Mouse (Mus musculus): ENCODE measurements around the gene Ecpas. TPM values are rescaled to one million over a fixed set of nuclear protein-coding genes. Genes with fewer than 3 reads are reported as not detected.

Ecpas gene
- polyA plus RNA-seq, 1 experiment from 2014 or later = 26.8 TPM

- Histone ChIP-seq H3K4me3 (replicated peaks) (no peak overlapping the region), H3K27me3 (no peaks in the 10 kb centered on the region), H3K9me3 (replicated peaks) (no peaks in the 10 kb centered on the region), H3K4me1 (no peaks in the 10 kb centered on the region), H3K9ac (no peak overlapping the region), H3K27ac (replicated peaks) (no peak overlapping the region), H3K36me3 (no peaks in the 10 kb centered on the region), H3K4me2 (replicated peaks) (no peak overlapping the region)
- no peak for ATAC-seq (ENCODE audit: insufficient number of reproducible peaks, low FRiP score, low TSS enrichment, low read depth)
- WGBS = 81% methylated on average over 4 of the region's 4 CpGs
Measured at GRCm38 (mm10) chr4:58934308-58934707, 21.8 kb upstream of the Ecpas start.

DNA sequence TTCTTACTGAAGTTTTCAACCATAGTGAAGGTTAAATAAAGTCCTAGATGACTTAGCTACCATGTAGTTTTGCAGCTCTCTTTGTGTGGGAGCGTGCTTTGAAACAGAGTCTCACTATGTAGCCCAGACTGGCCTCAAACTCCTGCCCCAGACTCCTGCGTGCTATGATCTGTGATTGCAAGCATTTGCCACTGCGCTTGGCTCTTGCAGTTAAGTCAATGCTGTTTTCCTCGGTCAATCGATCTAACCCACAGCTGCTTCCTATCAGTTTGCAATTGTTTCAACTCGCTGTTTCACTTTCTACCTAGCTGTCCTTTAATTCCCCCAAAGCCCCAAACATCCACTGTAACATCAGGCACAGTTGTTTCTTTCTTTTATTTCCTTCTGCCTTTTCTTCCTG is 20.0 kb upstream of the Ecpas start:
- WGBS = 52% methylated on average over 6 of the region's 6 CpGs
- Histone ChIP-seq H3K4me3 (replicated peaks) (no peak overlapping the region), H3K27ac (replicated peaks) (no peak overlapping the region), H3K4me2 (replicated peaks) (no peak overlapping the region), H3K27me3 (no peaks in the 10 kb centered on the region), H3K9ac (no peak overlapping the region), H3K36me3 (no peaks in the 10 kb centered on the region), H3K9me3 (replicated peaks) (no peaks in the 10 kb centered on the region), H3K4me1 (no peaks in the 10 kb centered on the region)
- ATAC-seq (ENCODE audit: insufficient number of reproducible peaks, low FRiP score, low TSS enrichment, low read depth) = no peak

DNA sequence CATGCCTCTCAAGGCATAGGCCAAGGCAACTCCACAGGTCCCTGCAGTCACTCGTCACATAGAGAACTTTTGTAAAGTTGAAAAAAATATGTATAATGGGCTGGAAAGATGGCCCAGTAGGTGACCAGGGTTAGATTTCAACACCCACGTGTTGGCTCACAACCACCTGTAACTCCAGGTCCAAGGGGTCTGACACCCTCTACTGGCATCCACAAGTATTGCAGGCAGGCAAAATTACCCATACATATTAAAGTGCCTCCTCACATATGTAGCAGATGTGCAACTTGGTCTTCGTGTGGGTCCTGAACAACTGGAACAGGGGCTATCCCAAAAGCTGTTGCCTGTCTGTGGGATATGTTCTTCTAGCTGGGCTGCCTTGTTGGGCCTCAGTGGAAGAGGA is 15.1 kb upstream of the Ecpas start:
- Histone ChIP-seq H3K4me1 (no peaks in the 10 kb centered on the region), H3K27me3 (no peaks in the 10 kb centered on the region), H3K4me2 (replicated peaks) (no peak overlapping the region), H3K9me3 (replicated peaks) (no peaks in the 10 kb centered on the region), H3K36me3 (no peaks in the 10 kb centered on the region), H3K4me3 (replicated peaks) (no peak overlapping the region), H3K27ac (replicated peaks) (no peak overlapping the region), H3K9ac (no peak overlapping the region)
- WGBS = 60% methylated on average over 3 of the region's 3 CpGs
- ATAC-seq (ENCODE audit: insufficient number of reproducible peaks, low FRiP score, low TSS enrichment, low read depth) = no peak

DNA sequence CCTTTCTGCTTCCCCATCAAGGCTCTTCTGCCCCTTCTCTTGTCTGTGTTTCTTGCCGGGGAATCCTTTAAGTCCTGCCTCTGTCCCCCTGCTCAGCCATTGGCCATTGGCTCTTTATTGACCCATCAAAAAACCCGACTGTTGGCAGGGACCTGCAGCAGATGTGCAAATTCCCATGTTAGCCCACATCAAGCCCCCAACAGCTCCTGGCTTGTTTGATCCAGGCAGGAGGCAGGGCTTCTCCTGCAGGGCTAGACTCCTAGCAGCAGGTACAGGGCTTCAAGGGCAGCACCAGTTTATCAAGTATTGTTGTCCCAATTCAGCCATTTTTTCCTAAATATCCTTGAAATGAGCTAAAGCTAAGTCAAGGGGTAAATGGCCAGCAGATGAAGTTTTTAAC is 13.6 kb upstream of the Ecpas start:
- Histone ChIP-seq H3K9ac (no peak overlapping the region), H3K27me3 (no peaks in the 10 kb centered on the region), H3K4me2 (replicated peaks) (no peak overlapping the region), H3K36me3 (no peaks in the 10 kb centered on the region), H3K27ac (replicated peaks) (no peak overlapping the region), H3K9me3 (replicated peaks) (no peaks in the 10 kb centered on the region), H3K4me3 (replicated peaks) (no peak overlapping the region), H3K4me1 (no peaks in the 10 kb centered on the region)
- WGBS = 39% methylated on average over 2 of the region's 2 CpGs
- ATAC-seq (ENCODE audit: insufficient number of reproducible peaks, low FRiP score, low TSS enrichment, low read depth) = no peak

- Histone ChIP-seq H3K4me3 (replicated peaks) (no peak overlapping the region), H3K9me3 (replicated peaks) (no peaks in the 10 kb centered on the region), H3K4me2 (replicated peaks) (no peak overlapping the region), H3K27ac (replicated peaks) (no peak overlapping the region), H3K9ac (no peak overlapping the region), H3K4me1 (no peaks in the 10 kb centered on the region), H3K27me3 (no peaks in the 10 kb centered on the region), H3K36me3 (no peaks in the 10 kb centered on the region)
- 39% methylated on average over 5 of the region's 5 CpGs for WGBS
- no peak for ATAC-seq (ENCODE audit: insufficient number of reproducible peaks, low FRiP score, low TSS enrichment, low read depth)
Measured at GRCm38 (mm10) chr4:58925664-58926063, 13.1 kb upstream of the Ecpas start.

GRCm38 (mm10) chr4:58923933-58924332 is 11.4 kb upstream of the Ecpas start:
- H3K4me3 ChIP-seq (replicated peaks) = no peak overlapping the region
- H3K27me3 ChIP-seq = no peaks in the 10 kb centered on the region
- H3K36me3 ChIP-seq = no peaks in the 10 kb centered on the region
- H3K4me2 ChIP-seq (replicated peaks) = no peak overlapping the region
- no peaks in the 10 kb centered on the region for H3K4me1 ChIP-seq
- no peak overlapping the region for H3K9ac ChIP-seq
- no peak for ATAC-seq (ENCODE audit: insufficient number of reproducible peaks, low FRiP score, low TSS enrichment, low read depth)
- WGBS = 76% methylated on average over 2 of the region's 2 CpGs
- no peak overlapping the region for H3K27ac ChIP-seq (replicated peaks)
- no peaks in the 10 kb centered on the region for H3K9me3 ChIP-seq (replicated peaks)

- no peak overlapping the region for H3K4me3 ChIP-seq (replicated peaks)
- no peak overlapping the region for H3K9ac ChIP-seq
- no peaks in the 10 kb centered on the region for H3K27me3 ChIP-seq
- WGBS = 67% methylated on average over 8 of the region's 8 CpGs
- no peaks in the 10 kb centered on the region for H3K9me3 ChIP-seq (replicated peaks)
- ATAC-seq (ENCODE audit: insufficient number of reproducible peaks, low FRiP score, low TSS enrichment, low read depth) = no peak
- H3K27ac ChIP-seq (replicated peaks) = no peak overlapping the region
- H3K4me2 ChIP-seq (replicated peaks) = no peak overlapping the region
- H3K36me3 ChIP-seq = no peaks in the 10 kb centered on the region
- H3K4me1 ChIP-seq = peaks cover 11% of the 10 kb centered on the region
Measured at GRCm38 (mm10) chr4:58915081-58915826, 2.7 kb upstream of the Ecpas start.

DNA sequence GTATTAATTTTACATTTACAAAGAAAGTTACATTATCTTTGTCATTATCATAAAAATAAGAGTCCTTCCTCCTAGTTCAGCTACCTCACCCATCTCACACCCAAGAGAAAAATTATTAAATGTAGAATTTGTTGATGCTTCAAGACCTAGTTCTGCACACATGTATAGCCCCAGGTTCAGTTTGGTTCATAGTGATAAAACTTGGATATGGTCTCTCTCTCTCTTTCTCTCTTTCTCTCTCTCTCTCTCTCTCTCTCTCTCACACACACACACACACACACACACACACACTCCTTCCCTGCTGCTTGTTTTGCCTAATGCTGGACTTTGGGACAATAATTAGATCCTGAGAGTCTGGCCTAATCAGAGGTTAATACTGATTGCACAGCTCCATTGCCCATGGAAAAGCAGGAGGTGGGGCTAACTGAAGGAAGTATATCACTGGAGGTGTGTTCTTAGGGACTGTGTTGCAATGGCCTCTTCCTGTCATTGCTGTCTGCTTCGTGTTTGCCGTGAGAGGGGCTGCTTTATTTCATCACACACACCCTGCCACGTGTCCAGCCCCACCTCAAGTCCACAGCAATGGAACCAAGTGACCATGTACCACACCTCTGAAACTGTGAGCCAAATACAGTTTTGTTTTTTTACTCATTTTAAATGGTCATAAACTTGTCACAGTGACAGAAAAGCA is 932 bp upstream of the Ecpas start:
- H3K36me3 ChIP-seq = no peaks in the 10 kb centered on the region
- H3K9ac ChIP-seq = no peak overlapping the region
- 36% methylated on average over 3 of the region's 3 CpGs for WGBS
- H3K4me1 ChIP-seq = peaks cover 14% of the 10 kb centered on the region
- H3K27me3 ChIP-seq = no peaks in the 10 kb centered on the region
- no peak overlapping the region for H3K27ac ChIP-seq (replicated peaks)
- H3K9me3 ChIP-seq (replicated peaks) = no peaks in the 10 kb centered on the region
- peak overlapping the region; percentile 85 for H3K4me3 ChIP-seq (replicated peaks)
- ATAC-seq (ENCODE audit: insufficient number of reproducible peaks, low FRiP score, low TSS enrichment, low read depth) = no peak
- peak overlapping the region; percentile 64 for H3K4me2 ChIP-seq (replicated peaks)

GRCm38 (mm10) chr4:58911831-58912628 is 519 bp downstream of the Ecpas start:
- peak; percentile 75 for ATAC-seq (ENCODE audit: insufficient number of reproducible peaks, low FRiP score, low TSS enrichment, low read depth)
- peaks cover 14% of the 10 kb centered on the region for H3K4me1 ChIP-seq
- H3K27me3 ChIP-seq = no peaks in the 10 kb centered on the region
- H3K27ac ChIP-seq (replicated peaks) = peak overlapping the region; percentile 96
- H3K9me3 ChIP-seq (replicated peaks) = no peaks in the 10 kb centered on the region
- WGBS = under 1% methylated on average over 89 of the region's 126 CpGs
- no peaks in the 10 kb centered on the region for H3K36me3 ChIP-seq
- H3K4me3 ChIP-seq (replicated peaks) = peak overlapping the region; percentile 85
- H3K9ac ChIP-seq = peak overlapping the region; percentile 98
- H3K4me2 ChIP-seq (replicated peaks) = peak overlapping the region; percentile 64

- H3K4me2 ChIP-seq (replicated peaks) = peak overlapping the region; percentile 64
- H3K36me3 ChIP-seq = no peaks in the 10 kb centered on the region
- no peaks in the 10 kb centered on the region for H3K9me3 ChIP-seq (replicated peaks)
- peaks cover 14% of the 10 kb centered on the region for H3K4me1 ChIP-seq
- peak overlapping the region; percentile 85 for H3K4me3 ChIP-seq (replicated peaks)
- H3K9ac ChIP-seq = peak overlapping the region; percentile 98
- H3K27ac ChIP-seq (replicated peaks) = peak overlapping the region; percentile 96
- H3K27me3 ChIP-seq = no peaks in the 10 kb centered on the region
- WGBS = under 1% methylated on average over 56 of the region's 56 CpGs
- ATAC-seq (ENCODE audit: insufficient number of reproducible peaks, low FRiP score, low TSS enrichment, low read depth) = peak; percentile 52
Measured at GRCm38 (mm10) chr4:58911069-58911830, 1.3 kb downstream of the Ecpas start.
